Mouse (Mus musculus) gastrocnemius, postnatal 36 days (tissue): ENCODE measurements at regions not wholly inside any gene's neighbourhood (a gene's known extent, or its start where the extent isn't known, plus 50 kb on each side); places are given as distances from the start of the nearest gene placed in this dataset.

Experiments
- DNase-seq, 2 experiments: peaks; one replicate each; pipeline ENCODE4 v3.0.0; 2022
- intact Hi-C: fragments of 180-260 bp; cut with DNase I; formaldehyde crosslinking; loops from one replicate; pipeline ENCODE4 v1.15.1; 2025

DNA sequence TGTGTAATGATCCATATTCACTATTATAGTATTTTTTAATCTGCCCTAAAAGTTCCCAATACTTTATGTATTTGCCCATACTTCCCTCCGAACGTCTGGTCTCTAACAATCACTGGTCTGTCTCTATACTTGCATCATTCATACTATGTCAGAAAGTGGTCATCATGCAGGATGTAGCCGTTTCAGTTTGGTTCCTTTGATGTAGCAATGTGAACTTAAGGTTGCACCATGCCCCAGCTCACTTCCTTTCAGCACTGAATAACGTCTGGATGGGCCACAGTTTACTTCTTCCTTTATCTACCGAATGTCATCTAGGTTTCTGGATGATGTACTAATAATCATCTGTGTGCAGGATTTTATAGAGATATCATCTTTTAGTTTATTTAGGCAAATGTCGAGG lies 461.9 kb downstream of the Rpl10l start:
- intact Hi-C loops = no loop called here
- no peak for DNase-seq

DNA sequence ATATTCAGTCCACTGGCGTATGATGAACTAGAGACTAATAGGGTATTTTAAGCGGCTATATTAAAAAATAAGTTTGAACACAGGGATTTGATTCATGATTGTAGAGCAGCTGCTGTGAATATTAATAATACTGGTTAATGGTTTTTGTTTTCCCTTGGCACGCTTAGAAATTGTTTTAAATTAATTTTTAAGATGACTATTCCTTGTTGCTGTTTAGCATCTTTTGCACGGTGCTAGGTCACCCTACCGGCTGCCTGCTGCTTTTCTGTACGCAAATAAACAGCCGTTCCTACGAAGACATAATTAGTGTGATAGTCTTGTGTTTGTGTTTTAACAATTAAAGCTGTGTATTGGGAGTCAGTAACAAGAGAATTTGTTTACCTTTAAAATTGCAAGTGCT lies 485.1 kb downstream of the Rpl10l start:
- DNase-seq = no peak
- intact Hi-C loops = loop anchor here (10.0 kb wide), 1 partner anchor 366 kb away; no protein-coding TSS in a partner anchor

DNA sequence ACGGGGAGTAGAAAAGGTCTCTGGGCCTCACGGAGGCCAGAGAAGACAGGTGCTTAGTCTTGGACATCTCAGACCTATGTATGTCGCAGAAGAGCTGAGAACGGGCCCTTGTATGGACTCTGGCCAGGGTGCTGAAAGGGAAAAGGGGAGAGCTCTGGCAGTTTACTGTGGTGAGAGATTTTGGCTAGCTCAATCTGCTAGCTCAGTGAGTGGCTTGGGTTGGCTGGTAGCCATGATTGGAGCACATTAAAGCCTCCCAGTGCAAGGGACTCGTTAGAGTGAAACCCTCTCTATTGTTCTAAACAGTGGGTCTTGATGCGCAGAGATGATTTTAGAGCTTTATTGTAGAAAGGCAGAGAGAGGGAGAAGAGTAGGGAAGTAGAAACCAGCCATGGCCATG lies 512.7 kb downstream of the Rpl10l start:
- no peak for DNase-seq
- intact Hi-C loops = no loop called here
